Mouse (Mus musculus) embryonic facial prominence, embryonic 14.5 days (tissue): ENCODE data around the gene Mrto4. TPM values are rescaled to one million over a fixed set of nuclear protein-coding genes. Genes with fewer than 3 reads are reported as not detected.
A peak's percentile ranks its signal among the peaks of the same experiment; 100 is the strongest.

Experiments
- ATAC-seq: fragments of 200-750 bp; cut with Nextera tagmentation; 2 replicates; pipeline ENCODE4 v1.8.0; 2017; ENCODE audit warnings: low read depth, moderate number of reproducible peaks, moderate TSS enrichment
- DNase-seq: peaks from one replicate; pipeline ENCODE4 v3.0.0-alpha.2; 2015; ENCODE audit warnings: low spot score
- H3K27ac ChIP-seq: fragments of 300-500 bp; sonication (generic); replicated peaks from 2 replicates; pipeline ENCODE4 v1.5.1; 2014; ENCODE audit warnings: low read depth, mild to moderate bottlenecking, low read length, moderate library complexity
- H3K27me3 ChIP-seq: fragments of 300-500 bp; sonication (generic); replicated peaks from 2 replicates; pipeline ENCODE4 v1.6.1; 2014; ENCODE audit warnings: low read length; ENCODE audit not compliant: control insufficient read depth, insufficient read depth
- H3K36me3 ChIP-seq: fragments of 300-500 bp; sonication (generic); 2 replicates; pipeline ENCODE4 v1.6.1; 2014; ENCODE audit warnings: low read length, mixed read lengths; ENCODE audit not compliant: control insufficient read depth, insufficient read depth
- H3K4me1 ChIP-seq: fragments of 300-500 bp; sonication (generic); 2 replicates; pipeline ENCODE4 v1.6.1; 2014; ENCODE audit warnings: antibody characterized with exemption, low read length; ENCODE audit not compliant: control insufficient read depth, insufficient read depth
- H3K4me2 ChIP-seq: fragments of 300-500 bp; sonication (generic); 2 replicates; pipeline ENCODE4 v1.6.1; 2014; ENCODE audit warnings: low read depth, mild to moderate bottlenecking, low read length, moderate library complexity, mixed read lengths
- H3K4me3 ChIP-seq: fragments of 300-500 bp; sonication (generic); 2 replicates; pipeline ENCODE4 v1.5.1; 2014; ENCODE audit warnings: low read depth, mild to moderate bottlenecking, low read length
- H3K9ac ChIP-seq: fragments of 300-500 bp; sonication (generic); 2 replicates; pipeline ENCODE4 v1.6.1; 2014; ENCODE audit warnings: low read depth, mild to moderate bottlenecking, low read length, moderate library complexity, mixed read lengths
- H3K9me3 ChIP-seq: fragments of 300-500 bp; sonication (generic); 2 replicates; pipeline ENCODE4 v1.6.1; 2016; ENCODE audit warnings: low read length; ENCODE audit not compliant: control insufficient read depth
- WGBS: fragments of 180-500 bp; shearing (Covaris S2); extraction: QIAGEN DNeasy Blood & Tissue Kit; methylation state at CpG from one replicate; pipeline ENCODE4 v1.1.7; 2014; 5-methylcytosine and 5-hydroxymethylcytosine counted together
- polyA plus RNA-seq: library from polyadenylated mRNA; unstranded; fragments of >200 nt; fragmentation: Nextera tagmentation; extraction: Ambion mirVana; gene quantifications from 2 replicates; pipeline ENCODE4 v1.2.1, GENCODE M21; 2014

Gene Mrto4
- polyA plus RNA-seq, 1 experiment from 2014 or later, result 92.5 TPM

GRCm38 (mm10) chr4:139310171-139310898 lies 42.0 kb downstream of the Mrto4 start, which contains the start of the genes Pqlc2 and Akr7a5:
Pqlc2 (minus strand) TSS chr4:139310708.
Akr7a5 (plus strand) TSS chr4:139310744.
- Histone ChIP-seq H3K9me3 (no peaks in the 10 kb centered on the region), H3K4me1 (peaks cover 12% of the 10 kb centered on the region), H3K4me2 (peak within 1 kb of the TSS; percentile 93), H3K4me3 (peak within 1 kb of the TSS; percentile 95), H3K36me3 (peaks cover 14% of the 10 kb centered on the region), H3K9ac (peak within 1 kb of the TSS; percentile 91), H3K27ac (peak within 1 kb of the TSS; percentile 65), H3K27me3 (no peaks in the 10 kb centered on the region)
- DNase-seq, result peak; percentile 96
- 0% methylated on average over 40 of the region's 63 CpGs for WGBS
- ATAC-seq, result peak; percentile 91

- WGBS, result 21% methylated on average over 6 of the region's 6 CpGs
- H3K9ac ChIP-seq, result peak overlapping the region; percentile 91
- H3K27me3 ChIP-seq, result no peaks in the 10 kb centered on the region
- ATAC-seq, result no peak
- DNase-seq, result no peak
- H3K36me3 ChIP-seq, result peaks cover 16% of the 10 kb centered on the region; the same call in 1 of the 2 replicates
- peak overlapping the region; percentile 95 for H3K4me3 ChIP-seq
- peaks cover 12% of the 10 kb centered on the region for H3K4me1 ChIP-seq
- H3K4me2 ChIP-seq, result peak overlapping the region; percentile 93
- H3K27ac ChIP-seq, result no peak overlapping the region
- no peaks in the 10 kb centered on the region for H3K9me3 ChIP-seq
Observed at GRCm38 (mm10) chr4:139309651-139310050, 42.7 kb downstream of the Mrto4 start.

- 88% methylated on average over 4 of the region's 5 CpGs for WGBS
- H3K27ac ChIP-seq, result no peak overlapping the region
- peaks cover 12% of the 10 kb centered on the region for H3K4me1 ChIP-seq
- H3K27me3 ChIP-seq, result no peaks in the 10 kb centered on the region
- H3K36me3 ChIP-seq, result peaks cover 9% of the 10 kb centered on the region; the same call in 1 of the 2 replicates
- ATAC-seq, result no peak
- H3K9ac ChIP-seq, result no peak overlapping the region
- H3K4me3 ChIP-seq, result no peak overlapping the region
- H3K9me3 ChIP-seq, result no peaks in the 10 kb centered on the region
- no peak overlapping the region for H3K4me2 ChIP-seq
- DNase-seq, result no peak
Observed at GRCm38 (mm10) chr4:139307916-139308315, 44.5 kb downstream of the Mrto4 start.

GRCm38 (mm10) chr4:139305521-139305920 lies 46.9 kb downstream of the Mrto4 start:
- H3K36me3 ChIP-seq, result peaks cover 31% of the 10 kb centered on the region; the same call in 1 of the 2 replicates
- DNase-seq, result no peak
- WGBS, result 88% methylated on average over 3 of the region's 3 CpGs
- no peaks in the 10 kb centered on the region for H3K9me3 ChIP-seq
- ATAC-seq, result no peak
- H3K9ac ChIP-seq, result no peak overlapping the region
- H3K27me3 ChIP-seq, result no peaks in the 10 kb centered on the region
- H3K4me2 ChIP-seq, result no peak overlapping the region
- H3K4me3 ChIP-seq, result no peak overlapping the region
- H3K27ac ChIP-seq, result no peak overlapping the region
- H3K4me1 ChIP-seq, result peaks cover 5% of the 10 kb centered on the region

GRCm38 (mm10) chr4:139302241-139302640 lies 50.1 kb downstream of the Mrto4 start:
- Histone ChIP-seq H3K9ac (no peak overlapping the region), H3K4me1 (no peaks in the 10 kb centered on the region), H3K27me3 (no peaks in the 10 kb centered on the region), H3K36me3 (peaks cover 51% of the 10 kb centered on the region; the same call in 1 of the 2 replicates), H3K4me2 (no peak overlapping the region), H3K4me3 (no peak overlapping the region), H3K9me3 (no peaks in the 10 kb centered on the region), H3K27ac (no peak overlapping the region)
- no peak for DNase-seq
- 55% methylated on average over 5 of the region's 5 CpGs for WGBS
- no peak for ATAC-seq

GRCm38 (mm10) chr4:139301780-139302179 lies 50.6 kb downstream of the Mrto4 start:
- Histone ChIP-seq H3K4me1 (no peaks in the 10 kb centered on the region), H3K9ac (no peak overlapping the region), H3K27ac (no peak overlapping the region), H3K4me2 (no peak overlapping the region), H3K4me3 (no peak overlapping the region), H3K36me3 (peaks cover 51% of the 10 kb centered on the region; the same call in 1 of the 2 replicates), H3K9me3 (no peaks in the 10 kb centered on the region), H3K27me3 (no peaks in the 10 kb centered on the region)
- 88% methylated on average over 8 of the region's 8 CpGs for whole genome bisulfite sequencing
- no peak for DNase-seq
- ATAC-seq, result no peak

GRCm38 (mm10) chr4:139298671-139299366 lies 53.6 kb downstream of the Mrto4 start:
- H3K27me3 ChIP-seq, result no peaks in the 10 kb centered on the region
- H3K4me3 ChIP-seq, result no peak overlapping the region
- no peak overlapping the region for H3K27ac ChIP-seq
- no peaks in the 10 kb centered on the region for H3K9me3 ChIP-seq
- ATAC-seq (no peak), DNase-seq (no peak)
- no peak overlapping the region for H3K9ac ChIP-seq
- no peak overlapping the region for H3K4me2 ChIP-seq
- 81% methylated on average over 12 of the region's 12 CpGs for WGBS
- no peaks in the 10 kb centered on the region for H3K4me1 ChIP-seq
- peaks cover 44% of the 10 kb centered on the region; the same call in 1 of the 2 replicates for H3K36me3 ChIP-seq

- WGBS, result 73% methylated on average over 4 of the region's 4 CpGs
Observed at GRCm38 (mm10) chr4:139297566-139297965, 54.8 kb downstream of the Mrto4 start.

More at GRCm38 (mm10) chr4:139297566-139297965, 54.8 kb downstream of the Mrto4 start:
- H3K4me1 ChIP-seq, result no peaks in the 10 kb centered on the region
- peaks cover 40% of the 10 kb centered on the region for H3K36me3 ChIP-seq
- no peak overlapping the region for H3K9ac ChIP-seq
- no peaks in the 10 kb centered on the region for H3K27me3 ChIP-seq
- H3K27ac ChIP-seq, result no peak overlapping the region
- DNase-seq (no peak), ATAC-seq (no peak)
- H3K9me3 ChIP-seq, result no peaks in the 10 kb centered on the region
- no peak overlapping the region for H3K4me3 ChIP-seq
- H3K4me2 ChIP-seq, result no peak overlapping the region
